Mouse (Mus musculus): ENCODE data around the gene Mindy4b-ps. TPM values are rescaled to one million over a fixed set of nuclear protein-coding genes. Genes with fewer than 3 reads are reported as not detected.

The Mindy4b-ps gene
- polyA plus RNA-seq, 1 experiment from 2014 or later = not detected

GRCm38 (mm10) chr3:58783602-58784218 is 38.4 kb downstream of the Mindy4b-ps start:
- no peak for DNase-seq (ENCODE audit: low spot score)
- Histone ChIP-seq H3K27ac (replicated peaks) (no peak overlapping the region), H3K36me3 (replicated peaks) (no peaks in the 10 kb centered on the region), H3K4me1 (peaks cover 10% of the 10 kb centered on the region), H3K9me3 (0 out of 2 replicates have a peak, but pooled peaks cover 2% of the 10 kb centered on the region), H3K4me3 (no peak overlapping the region), H3K27me3 (replicated peaks; ENCODE audit: low read depth, poor library complexity, severe bottlenecking) (0 out of 2 replicates have a peak, but pooled peaks cover 4% of the 10 kb centered on the region)
- 51% methylated on average over 8 of the region's 8 CpGs for WGBS

GRCm38 (mm10) chr3:58756429-58756828 is 65.7 kb downstream of the Mindy4b-ps start:
- no peaks in the 10 kb centered on the region for H3K4me1 ChIP-seq
- no peaks in the 10 kb centered on the region for H3K36me3 ChIP-seq (replicated peaks)
- no peak for DNase-seq (ENCODE audit: low spot score)
- H3K27me3 ChIP-seq (replicated peaks; ENCODE audit: low read depth, poor library complexity, severe bottlenecking) = no peaks in the 10 kb centered on the region
- H3K4me3 ChIP-seq = no peak overlapping the region
- no peaks in the 10 kb centered on the region for H3K9me3 ChIP-seq
- no peak overlapping the region for H3K27ac ChIP-seq (replicated peaks)
- 79% methylated on average over 1 of the region's 1 CpGs for WGBS

DNA sequence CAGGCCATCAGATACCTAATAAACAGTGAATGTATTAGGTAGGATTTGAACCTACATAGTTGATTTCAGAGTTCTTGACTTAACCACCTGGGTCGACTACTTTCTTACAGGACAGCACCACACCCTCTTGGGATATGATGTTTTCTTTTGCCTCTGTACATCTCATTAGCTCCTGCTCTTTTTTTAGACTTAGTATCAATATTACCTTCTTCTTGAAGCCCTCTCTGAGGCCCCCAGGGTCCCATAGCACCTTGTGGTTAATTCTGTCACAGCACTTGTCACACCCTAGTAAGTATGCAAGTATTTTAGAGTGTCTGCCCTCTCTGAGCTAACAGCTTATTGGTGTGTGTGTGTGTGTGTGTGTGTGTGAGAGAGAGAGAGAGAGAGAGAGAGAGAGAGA is 66.3 kb downstream of the Mindy4b-ps start:
- Histone ChIP-seq H3K4me3 (no peak overlapping the region), H3K27ac (replicated peaks) (no peak overlapping the region), H3K9me3 (no peaks in the 10 kb centered on the region), H3K36me3 (replicated peaks) (no peaks in the 10 kb centered on the region), H3K27me3 (replicated peaks; ENCODE audit: low read depth, poor library complexity, severe bottlenecking) (no peaks in the 10 kb centered on the region), H3K4me1 (no peaks in the 10 kb centered on the region)
- 82% methylated on average over 1 of the region's 1 CpGs for WGBS
- DNase-seq (ENCODE audit: low spot score) = no peak

- H3K27me3 ChIP-seq (replicated peaks; ENCODE audit: low read depth, poor library complexity, severe bottlenecking) = no peaks in the 10 kb centered on the region
- no peaks in the 10 kb centered on the region for H3K9me3 ChIP-seq
- no peaks in the 10 kb centered on the region for H3K36me3 ChIP-seq (replicated peaks)
- H3K27ac ChIP-seq (replicated peaks) = no peak overlapping the region
- no peak overlapping the region for H3K4me3 ChIP-seq
- DNase-seq (ENCODE audit: low spot score) = no peak
- 81% methylated on average over 3 of the region's 3 CpGs for WGBS
- no peaks in the 10 kb centered on the region for H3K4me1 ChIP-seq
These were observed 67.8 kb downstream of the Mindy4b-ps start for GRCm38 (mm10) chr3:58754361-58754760.

GRCm38 (mm10) chr3:58751818-58752620 is 70.1 kb downstream of the Mindy4b-ps start:
- no peak overlapping the region for H3K27ac ChIP-seq (replicated peaks)
- no peak overlapping the region for H3K4me3 ChIP-seq
- WGBS = 79% methylated on average over 8 of the region's 8 CpGs
- no peaks in the 10 kb centered on the region for H3K4me1 ChIP-seq
- no peak for DNase-seq (ENCODE audit: low spot score)
- no peaks in the 10 kb centered on the region for H3K36me3 ChIP-seq (replicated peaks)
- H3K27me3 ChIP-seq (replicated peaks; ENCODE audit: low read depth, poor library complexity, severe bottlenecking) = no peaks in the 10 kb centered on the region
- no peaks in the 10 kb centered on the region for H3K9me3 ChIP-seq

DNA sequence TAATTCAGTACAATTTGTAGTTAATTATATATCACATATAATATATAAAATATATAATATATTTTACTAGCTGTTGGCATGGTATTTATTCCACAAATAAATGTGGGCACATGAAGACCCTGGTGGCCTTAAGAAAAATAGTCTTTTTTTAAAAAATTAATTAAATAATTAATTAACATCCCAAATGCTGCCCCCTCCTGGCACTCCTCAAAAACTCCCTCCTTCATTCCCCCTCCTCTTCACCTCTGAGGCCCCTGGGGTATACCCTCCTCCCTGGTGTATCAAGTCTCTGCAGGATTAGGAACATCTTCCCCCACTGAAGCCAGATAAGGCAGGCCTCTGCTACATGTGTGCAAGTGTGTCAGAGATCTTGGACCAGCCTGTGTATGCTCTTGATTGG is 73.4 kb downstream of the Mindy4b-ps start:
- no peaks in the 10 kb centered on the region for H3K36me3 ChIP-seq (replicated peaks)
- H3K27me3 ChIP-seq (replicated peaks; ENCODE audit: low read depth, poor library complexity, severe bottlenecking) = no peaks in the 10 kb centered on the region
- DNase-seq (ENCODE audit: low spot score) = no peak
- H3K4me1 ChIP-seq = no peaks in the 10 kb centered on the region
- H3K27ac ChIP-seq (replicated peaks) = no peak overlapping the region
- no peak overlapping the region for H3K4me3 ChIP-seq
- no peaks in the 10 kb centered on the region for H3K9me3 ChIP-seq

- WGBS = 73% methylated on average over 1 of the region's 1 CpGs
- Histone ChIP-seq H3K36me3 (replicated peaks) (no peaks in the 10 kb centered on the region), H3K27ac (replicated peaks) (no peak overlapping the region), H3K4me3 (no peak overlapping the region), H3K4me1 (no peaks in the 10 kb centered on the region), H3K9me3 (no peaks in the 10 kb centered on the region), H3K27me3 (replicated peaks; ENCODE audit: low read depth, poor library complexity, severe bottlenecking) (no peaks in the 10 kb centered on the region)
- DNase-seq (ENCODE audit: low spot score) = no peak
These were observed 74.2 kb downstream of the Mindy4b-ps start for GRCm38 (mm10) chr3:58747924-58748323.

DNA sequence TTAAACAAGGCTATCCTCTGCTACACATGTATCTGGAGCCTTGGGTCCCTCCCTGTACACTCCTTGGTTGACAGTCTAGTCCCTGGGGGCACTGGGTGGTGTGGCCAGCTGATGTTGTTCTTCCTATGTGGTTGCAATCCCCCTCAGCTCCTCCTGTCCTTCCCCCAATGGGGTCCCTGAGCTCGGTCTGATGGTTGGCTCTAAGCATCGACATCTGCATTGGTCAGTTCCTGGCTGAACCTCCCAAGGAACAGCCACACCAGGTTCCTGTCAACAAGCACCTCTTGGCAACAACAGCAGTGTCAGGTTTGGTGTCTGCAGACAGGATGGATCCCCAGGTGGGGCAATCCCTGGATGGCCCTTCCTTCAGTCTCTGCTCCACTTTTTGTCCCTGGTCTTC is 82.6 kb downstream of the Mindy4b-ps start:
- no peaks in the 10 kb centered on the region for H3K36me3 ChIP-seq (replicated peaks)
- no peaks in the 10 kb centered on the region for H3K4me1 ChIP-seq
- no peaks in the 10 kb centered on the region for H3K27me3 ChIP-seq (replicated peaks; ENCODE audit: low read depth, poor library complexity, severe bottlenecking)
- H3K4me3 ChIP-seq = no peak overlapping the region
- H3K27ac ChIP-seq (replicated peaks) = no peak overlapping the region
- DNase-seq (ENCODE audit: low spot score) = no peak
- WGBS = 64% methylated on average over 2 of the region's 2 CpGs
- H3K9me3 ChIP-seq = no peaks in the 10 kb centered on the region

Other genes starting within 250 kb of the Mindy4b-ps start
- gene Selenot, start 245.7 kb downstream of the Mindy4b-ps start, polyA plus RNA-seq (2016; fragmentation: Nextera tagmentation; extraction: Ambion mirVana) = 13.5 and 15.4 TPM in 2 replicates
- gene Erich6, start 185.1 kb downstream of the Mindy4b-ps start, polyA plus RNA-seq (2016; fragmentation: Nextera tagmentation; extraction: Ambion mirVana) = not detected in 2 replicates
- 2.1 and 2.7 TPM in 2 replicates for gene Siah2, start 129.9 kb downstream of the Mindy4b-ps start, polyA plus RNA-seq (2016; fragmentation: Nextera tagmentation; extraction: Ambion mirVana)
- 0.65 and 1.5 TPM in 2 replicates for gene Clrn1, start 63.0 kb upstream of the Mindy4b-ps start, polyA plus RNA-seq (2016; fragmentation: Nextera tagmentation; extraction: Ambion mirVana)
- 2.0 and 2.6 TPM in 2 replicates for gene Med12l, start 183.5 kb upstream of the Mindy4b-ps start, polyA plus RNA-seq (2016; fragmentation: Nextera tagmentation; extraction: Ambion mirVana)

Measured in embryonic facial prominence, embryonic 10.5 days (tissue).